Mouse (Mus musculus): ENCODE data around the gene Pmp22. TPM values are rescaled to one million over a fixed set of nuclear protein-coding genes. Genes with fewer than 3 reads are reported as not detected.

Pmp22 gene
- not detected in 2 replicates for total RNA-seq (2014; fragmentation: Nextera tagmentation)
- not detected in 2 replicates for total RNA-seq (2017)

DNA sequence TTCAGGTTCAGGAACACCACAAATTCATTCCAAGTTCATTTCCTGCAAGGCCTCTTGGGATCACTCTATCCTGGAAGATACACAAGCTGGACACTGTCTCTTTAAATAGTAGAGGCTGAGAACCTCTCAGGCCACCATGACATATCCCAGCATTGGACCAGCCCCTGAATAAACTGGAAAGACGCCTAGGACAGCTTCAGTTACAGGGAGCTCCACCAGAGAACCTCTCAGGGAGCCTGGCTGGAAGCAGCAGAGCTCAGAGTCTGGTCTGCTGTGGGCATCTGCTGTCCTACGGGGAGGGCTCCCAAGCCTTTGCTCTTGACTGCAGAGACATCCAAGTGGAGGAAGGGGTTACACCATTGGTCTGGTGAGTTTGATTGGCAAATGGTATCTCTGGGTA lies at the start of gene Pmp22:
Gene Pmp22 (plus strand): TSS at position 199 of the 400 bp plus-strand sequence.
- no peak for ATAC-seq (replicated peaks; ENCODE audit: poor library complexity, severe bottlenecking)

DNA sequence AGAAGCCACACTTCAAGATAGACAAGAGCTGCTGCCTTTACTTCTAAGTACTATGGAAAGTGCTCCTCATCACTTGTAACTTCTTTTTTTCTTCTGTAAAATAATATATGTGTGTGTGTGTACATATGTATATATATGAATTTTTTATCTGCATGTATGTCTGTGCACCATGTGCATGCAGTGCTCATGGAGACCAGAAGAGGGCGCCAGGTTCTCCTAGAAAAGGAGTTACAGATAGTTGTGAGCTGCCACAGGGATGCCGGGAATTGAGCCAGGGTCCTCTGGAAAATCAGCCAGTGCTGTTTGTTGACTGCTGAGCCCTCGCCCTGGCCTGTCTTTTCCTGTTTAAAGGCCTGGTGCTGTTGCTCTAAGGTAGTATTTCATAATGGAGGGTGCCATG lies 44.2 kb upstream of the Pmp22 start:
- no peak for ATAC-seq (replicated peaks; ENCODE audit: poor library complexity, severe bottlenecking)

GRCm38 (mm10) chr11:63088672-63089071 lies 40.1 kb upstream of the Pmp22 start:
- ATAC-seq (replicated peaks; ENCODE audit: poor library complexity, severe bottlenecking): no peak

- no peak for ATAC-seq (replicated peaks; ENCODE audit: poor library complexity, severe bottlenecking)
Measured at GRCm38 (mm10) chr11:63090210-63090609, 38.6 kb upstream of the Pmp22 start.

- ATAC-seq (replicated peaks; ENCODE audit: poor library complexity, severe bottlenecking): no peak
Measured at GRCm38 (mm10) chr11:63090986-63091385, 37.8 kb upstream of the Pmp22 start.

DNA sequence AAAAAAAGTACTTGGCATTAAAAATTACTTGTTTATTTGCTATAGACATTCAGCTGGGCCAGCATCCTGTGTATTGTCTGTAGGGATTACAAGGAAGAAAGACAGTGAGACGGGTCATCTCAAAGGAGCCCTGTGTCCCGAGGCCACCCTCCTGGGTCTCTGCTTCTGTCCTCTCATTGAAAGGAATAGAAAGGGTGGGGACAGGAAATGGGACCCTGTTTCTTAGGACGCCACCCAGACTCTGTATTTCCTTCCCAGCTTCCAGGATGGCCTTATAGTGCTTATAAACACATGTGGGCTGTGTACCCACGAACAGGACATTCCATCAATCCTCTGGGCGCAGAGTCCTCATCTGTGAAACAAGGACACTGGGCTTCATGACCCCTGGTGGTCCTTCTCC lies 36.5 kb upstream of the Pmp22 start:
- no peak for ATAC-seq (replicated peaks; ENCODE audit: poor library complexity, severe bottlenecking)

DNA sequence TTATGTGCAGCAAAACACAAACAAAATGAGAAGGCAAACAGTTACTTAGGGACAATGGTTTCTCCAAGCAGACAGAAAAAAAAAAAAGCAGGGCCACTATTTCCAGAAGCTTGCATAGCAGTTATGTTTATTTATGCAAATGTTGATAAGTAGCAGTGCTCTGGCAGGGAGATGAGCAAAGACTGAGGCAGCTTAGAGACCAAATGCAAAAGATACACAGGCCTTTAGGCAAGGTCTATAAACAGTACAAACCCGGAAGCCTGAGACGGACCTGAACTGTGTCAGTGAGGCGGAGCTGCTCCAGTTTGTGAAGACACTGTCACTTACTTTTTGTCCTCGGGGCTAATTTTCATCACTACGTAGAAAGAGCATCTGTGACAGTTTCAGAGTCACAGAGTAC lies 35.2 kb upstream of the Pmp22 start:
- ATAC-seq (replicated peaks; ENCODE audit: poor library complexity, severe bottlenecking): no peak

DNA sequence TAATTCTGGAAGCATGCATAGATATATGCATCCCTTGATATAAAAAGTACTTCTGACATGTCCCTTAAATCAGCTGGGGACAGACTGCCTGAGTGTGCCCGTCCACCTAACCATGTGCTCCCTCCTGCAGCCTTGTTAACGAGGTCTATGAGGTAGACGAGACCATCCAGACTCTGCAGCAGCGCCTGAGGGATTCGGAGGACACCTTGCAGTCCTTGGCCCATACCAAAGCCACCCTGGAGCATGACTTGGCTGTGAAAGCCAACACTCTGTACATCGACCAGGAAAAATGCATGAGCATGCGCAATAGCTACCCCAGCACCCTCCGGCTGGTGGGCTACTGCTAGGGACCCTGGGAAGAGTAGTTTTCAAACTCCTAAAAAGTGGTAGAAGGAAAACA lies 34.3 kb upstream of the Pmp22 start:
- no peak for ATAC-seq (replicated peaks; ENCODE audit: poor library complexity, severe bottlenecking)

GRCm38 (mm10) chr11:63098016-63098415 lies 30.8 kb upstream of the Pmp22 start:
- no peak for ATAC-seq (replicated peaks; ENCODE audit: poor library complexity, severe bottlenecking)

GRCm38 (mm10) chr11:63099390-63099789 lies 29.4 kb upstream of the Pmp22 start:
- ATAC-seq (replicated peaks; ENCODE audit: poor library complexity, severe bottlenecking): no peak

- no peak for ATAC-seq (replicated peaks; ENCODE audit: poor library complexity, severe bottlenecking)
Measured at GRCm38 (mm10) chr11:63103256-63103655, 25.5 kb upstream of the Pmp22 start.

GRCm38 (mm10) chr11:63104026-63104425 lies 24.8 kb upstream of the Pmp22 start:
- no peak for ATAC-seq (replicated peaks; ENCODE audit: poor library complexity, severe bottlenecking)

DNA sequence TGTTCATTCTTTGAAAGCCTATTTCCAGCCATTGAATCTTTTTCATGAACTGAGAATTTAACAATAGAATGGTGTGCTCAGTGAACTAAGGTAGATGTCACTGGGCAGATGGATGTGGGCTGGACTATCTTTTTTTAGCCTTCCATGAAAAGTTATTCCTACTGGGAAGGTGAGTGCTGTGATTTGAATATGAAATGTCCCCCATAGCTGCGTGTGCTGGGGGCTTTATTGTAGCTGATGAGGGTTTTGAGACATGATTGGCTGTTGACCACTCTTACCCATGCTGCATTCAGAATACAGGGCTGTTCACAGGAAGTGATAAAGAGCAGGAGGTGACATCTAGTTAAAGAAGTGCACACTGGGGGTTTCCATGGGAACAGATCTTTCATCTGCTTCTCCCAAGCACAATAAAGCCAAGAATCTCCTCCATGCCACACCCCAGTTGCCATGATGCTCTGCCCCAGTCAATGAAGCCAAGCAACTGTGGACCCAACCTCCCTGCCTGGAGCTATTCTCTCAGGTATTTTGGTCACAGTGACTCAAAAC lies 19.5 kb upstream of the Pmp22 start:
- no peak for ATAC-seq (replicated peaks; ENCODE audit: poor library complexity, severe bottlenecking)

DNA sequence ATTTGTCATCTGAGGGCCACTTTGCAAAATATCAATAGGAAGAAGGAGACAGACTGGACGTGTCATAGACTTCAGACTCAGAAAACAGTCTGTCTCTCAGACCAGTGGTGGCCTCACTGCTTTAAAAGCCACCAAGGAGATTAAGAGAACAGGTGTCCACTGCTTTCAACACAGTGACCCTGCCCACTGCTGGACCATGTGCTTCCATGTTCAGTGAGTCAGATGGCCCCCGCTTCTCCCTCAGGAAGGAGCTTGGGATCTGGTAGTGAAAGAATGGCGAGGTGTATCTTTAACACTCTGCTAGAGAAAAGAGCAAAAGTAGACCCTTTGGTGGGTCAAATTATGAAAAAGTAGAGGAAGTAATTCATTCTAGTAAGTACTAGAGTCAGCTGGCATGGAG lies 18.5 kb upstream of the Pmp22 start:
- no peak for ATAC-seq (replicated peaks; ENCODE audit: poor library complexity, severe bottlenecking)

GRCm38 (mm10) chr11:63114807-63115641 lies 13.8 kb upstream of the Pmp22 start:
- no peak for ATAC-seq (replicated peaks; ENCODE audit: poor library complexity, severe bottlenecking)

- ATAC-seq (replicated peaks; ENCODE audit: poor library complexity, severe bottlenecking): no peak
Measured at GRCm38 (mm10) chr11:63116652-63117051, 12.1 kb upstream of the Pmp22 start.

DNA sequence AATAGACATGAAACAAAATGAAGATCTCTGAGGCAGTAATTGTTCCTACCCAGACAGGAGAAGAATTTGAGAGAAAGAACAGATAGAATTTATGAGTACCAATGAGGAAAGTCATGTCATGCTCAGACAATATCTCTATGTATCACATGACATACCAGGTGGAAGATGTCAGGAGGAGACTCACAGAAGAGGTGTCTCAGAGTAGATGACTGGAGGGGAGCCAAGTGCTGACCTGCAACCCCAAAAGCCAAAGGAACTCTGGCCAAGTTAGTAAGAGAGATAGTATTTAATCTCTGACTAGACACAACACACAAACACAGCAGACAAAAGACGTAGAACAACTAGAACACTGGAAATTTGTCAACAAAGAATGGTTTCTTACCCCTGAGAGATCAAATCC lies 11.5 kb upstream of the Pmp22 start:
- ATAC-seq (replicated peaks; ENCODE audit: poor library complexity, severe bottlenecking): no peak

DNA sequence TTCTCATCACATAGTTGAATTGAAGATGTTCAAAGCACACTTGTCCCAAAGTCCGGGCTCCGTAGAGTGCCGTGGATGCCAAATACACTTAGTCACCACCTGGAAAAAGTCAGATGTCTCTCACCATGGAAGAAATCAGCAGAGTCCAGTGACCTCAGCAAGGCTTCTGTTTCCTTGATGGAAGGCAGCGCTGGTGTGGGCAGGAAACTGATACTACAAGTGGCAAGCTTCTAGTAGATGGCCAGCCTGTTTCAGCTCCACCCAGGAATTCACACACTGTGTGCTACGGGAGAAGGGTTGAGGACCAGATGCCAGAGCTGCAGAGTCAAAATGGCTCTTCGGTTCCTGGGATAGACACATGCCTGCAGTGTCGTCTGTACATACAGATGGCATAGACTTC lies 9.0 kb upstream of the Pmp22 start:
- ATAC-seq (replicated peaks; ENCODE audit: poor library complexity, severe bottlenecking): no peak

DNA sequence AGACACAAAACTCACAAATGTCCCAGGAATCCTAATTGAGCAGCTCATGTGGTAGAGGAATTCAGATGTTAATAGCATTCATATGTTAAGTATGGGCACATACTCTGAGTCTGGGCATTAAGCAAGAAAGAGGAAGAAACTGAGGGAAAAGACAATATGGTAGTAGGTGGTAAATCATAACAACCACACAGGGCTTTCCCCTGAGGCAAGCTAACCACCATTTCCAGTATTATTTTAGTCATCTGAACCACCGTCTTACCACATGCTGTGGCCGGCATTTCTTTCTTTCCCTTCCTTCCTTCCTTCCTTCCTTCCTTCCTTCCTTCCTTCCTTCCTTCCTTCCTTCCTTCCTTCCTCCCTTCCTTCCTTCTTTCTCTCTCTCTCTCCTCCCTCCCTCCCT lies 6.5 kb upstream of the Pmp22 start:
- no peak for ATAC-seq (replicated peaks; ENCODE audit: poor library complexity, severe bottlenecking)

DNA sequence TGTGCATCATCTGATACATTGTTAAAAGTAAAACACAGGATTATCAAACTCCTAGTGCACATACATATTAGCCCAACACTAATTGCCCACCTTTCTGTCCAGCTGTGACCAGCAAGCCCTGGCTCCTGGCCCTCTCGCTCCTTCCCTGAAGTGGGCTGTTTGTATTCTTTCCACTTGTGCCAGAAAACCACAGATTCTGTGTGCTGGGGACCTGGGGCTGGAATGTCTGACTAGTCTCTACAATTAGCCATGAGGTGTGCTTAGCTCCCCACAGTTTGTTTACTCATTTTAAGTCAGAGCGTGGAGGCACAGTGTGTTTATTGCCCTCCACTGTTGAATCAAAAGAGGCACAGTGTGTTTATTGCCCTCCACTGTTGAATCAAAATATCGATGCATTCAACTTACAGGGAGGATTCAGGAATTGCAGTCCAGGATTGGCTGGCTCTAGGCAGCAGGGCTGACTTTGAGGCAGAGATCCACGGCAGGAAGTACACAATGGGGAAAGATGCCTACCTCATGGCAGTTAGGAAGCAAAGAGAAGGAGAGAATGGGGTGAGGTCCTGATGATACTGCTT lies 5.9 kb upstream of the Pmp22 start:
- no peak for ATAC-seq (replicated peaks; ENCODE audit: poor library complexity, severe bottlenecking)

DNA sequence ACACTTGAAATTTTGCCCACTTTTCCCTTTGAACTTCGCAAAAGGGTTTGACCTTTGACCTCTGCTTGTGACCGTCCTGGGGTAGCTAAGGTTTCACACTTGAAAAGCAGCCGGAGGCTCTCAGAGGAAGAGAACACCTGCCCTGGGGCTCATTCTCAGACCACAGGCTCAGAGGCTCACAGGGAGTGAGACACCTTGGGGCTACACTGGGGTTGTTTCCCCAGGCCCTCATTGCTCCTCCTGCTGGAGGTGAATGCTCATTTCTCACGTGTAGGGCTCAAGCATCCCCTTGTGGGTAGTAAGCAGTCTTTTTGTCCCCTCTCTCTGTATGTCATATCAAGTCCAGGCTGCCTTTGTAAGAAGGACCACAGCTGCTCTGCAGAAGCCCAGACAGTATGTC lies 4.5 kb upstream of the Pmp22 start:
- ATAC-seq (replicated peaks; ENCODE audit: poor library complexity, severe bottlenecking): no peak
